Mouse (Mus musculus) MEL (cell line): ENCODE data around the gene Tradd. TPM values are rescaled to one million over a fixed set of nuclear protein-coding genes. Genes with fewer than 3 reads are reported as not detected.

Experiments
- DNase-seq: peaks from one replicate; pipeline ENCODE4 v3.0.0; 2011; ENCODE audit warnings: low read depth, low spot score
- H3K27ac ChIP-seq: 2 replicates; pipeline ENCODE4 v1.5.1; 2012; ENCODE audit warnings: low read depth, mild to moderate bottlenecking, control low read depth, low read length, moderate library complexity; ENCODE audit not compliant: control insufficient read depth
- H3K27me3 ChIP-seq, 2 experiments: fragments of 150-350 bp in 1 of 2; sonication (generic) in 1 of 2; 2 replicates each; pipeline ENCODE4 v1.6.1; 2012; ENCODE audit warnings: low read length in 2 of 2, mild to moderate bottlenecking in 2 of 2, improper control_type of control experiment in 1 of 2, moderate library complexity in 1 of 2; ENCODE audit not compliant: insufficient read depth in 2 of 2, control insufficient read depth in 1 of 2
- H3K36me3 ChIP-seq, 2 experiments: 2 replicates each; pipeline ENCODE4 v1.6.1; 2012 to 2014; ENCODE audit warnings: low read length in 2 of 2, improper control_type of control experiment in 1 of 2, inconsistent platforms in 1 of 2, mild to moderate bottlenecking in 1 of 2; ENCODE audit not compliant: insufficient read depth in 2 of 2, control insufficient read depth in 1 of 2
- H3K4me1 ChIP-seq, 2 experiments: fragments of 150-350 bp in 1 of 2; sonication (generic) in 1 of 2; 2 replicates each; pipeline ENCODE4 v1.6.1; 2012; ENCODE audit warnings: low read length in 2 of 2, improper control_type of control experiment in 1 of 2, mild to moderate bottlenecking in 1 of 2; ENCODE audit not compliant: insufficient read depth in 2 of 2, control insufficient read depth in 1 of 2
- H3K4me3 ChIP-seq, 2 experiments: fragments of 150-350 bp in 1 of 2; sonication (generic) in 1 of 2; 2 replicates each; pipeline ENCODE4 v1.5.1; 2012; ENCODE audit warnings: low read depth in 2 of 2, low read length in 2 of 2, mild to moderate bottlenecking in 2 of 2, moderate library complexity in 2 of 2, control low read depth in 1 of 2, improper control_type of control experiment in 1 of 2; ENCODE audit not compliant: control insufficient read depth in 1 of 2, insufficient read depth in 1 of 2
- H3K79me2 ChIP-seq: 2 replicates; pipeline ENCODE4 v1.6.1; 2012; ENCODE audit warnings: mild to moderate bottlenecking, low read length, moderate library complexity; ENCODE audit not compliant: control insufficient read depth, poor library complexity, insufficient read depth
- H3K9ac ChIP-seq: 2 replicates; pipeline ENCODE4 v1.6.1; 2012; ENCODE audit warnings: low read depth, mild to moderate bottlenecking, control low read depth, low read length, moderate library complexity; ENCODE audit not compliant: control insufficient read depth, poor library complexity, severe bottlenecking
- H3K9me3 ChIP-seq: fragments of 150-350 bp; sonication (generic); replicated peaks from 2 replicates; pipeline ENCODE4 v1.6.1; 2012; ENCODE audit warnings: mild to moderate bottlenecking, low read length, improper control_type of control experiment, moderate library complexity; ENCODE audit not compliant: insufficient read depth
- CHD1 ChIP-seq: IDR thresholded peaks from 2 replicates; pipeline ENCODE4 v1.6.1; 2012; ENCODE audit warnings: low read depth, mild to moderate bottlenecking, inconsistent platforms, low read length, improper control_type of control experiment
- CHD2 ChIP-seq: IDR thresholded peaks from 2 replicates; pipeline ENCODE4 v1.6.1; 2011; ENCODE audit warnings: low read length, improper control_type of control experiment
- CTCF ChIP-seq, 3 experiments: IDR thresholded peaks in 2 of 3; conservative IDR thresholded peaks in 1 of 3; 2 replicates each; pipeline ENCODE4 v1.5.1; 2011 to 2012; ENCODE audit warnings: low read length in 3 of 3, low read depth in 2 of 3, mild to moderate bottlenecking in 2 of 3, improper control_type of control experiment in 1 of 3, inconsistent platforms in 1 of 3, mixed read lengths in 1 of 3, moderate library complexity in 1 of 3; ENCODE audit not compliant: control insufficient read depth in 1 of 3, insufficient read depth in 1 of 3, poor library complexity in 1 of 3, severe bottlenecking in 1 of 3
- GABPA ChIP-seq: IDR thresholded peaks from 2 replicates; pipeline ENCODE4 v1.6.1; 2012; ENCODE audit warnings: low read depth, mild to moderate bottlenecking, inconsistent platforms, low read length, improper control_type of control experiment, moderate library complexity
- JUND ChIP-seq: IDR thresholded peaks from 2 replicates; pipeline ENCODE4 v1.6.1; 2011; ENCODE audit warnings: low read depth, mild to moderate bottlenecking, improper control_type of control experiment, low read length
- KAT2A ChIP-seq: conservative IDR thresholded peaks from 2 replicates; pipeline ENCODE4 v1.6.1; 2012; ENCODE audit warnings: low read depth, low read length, improper control_type of control experiment, inconsistent platforms
- MAFK ChIP-seq: IDR thresholded peaks from 2 replicates; pipeline ENCODE4 v1.6.1; 2011; ENCODE audit warnings: low read depth, mild to moderate bottlenecking, low read length, improper control_type of control experiment, borderline replicate concordance
- MAZ ChIP-seq: IDR thresholded peaks from 2 replicates; pipeline ENCODE4 v1.6.1; 2012; ENCODE audit warnings: low read depth, mild to moderate bottlenecking, inconsistent platforms, low read length, improper control_type of control experiment
- MEF2A ChIP-seq: IDR thresholded peaks from 2 replicates; pipeline ENCODE4 v1.6.1; 2014; ENCODE audit warnings: low read depth, mild to moderate bottlenecking, inconsistent platforms, low read length, improper control_type of control experiment; ENCODE audit not compliant: poor library complexity, insufficient replicate concordance, severe bottlenecking; ENCODE audit errors: extremely low read depth
- MYC ChIP-seq: IDR thresholded peaks from 2 replicates; pipeline ENCODE4 v1.6.1; 2011; ENCODE audit warnings: low read depth, mild to moderate bottlenecking, low read length, improper control_type of control experiment, moderate library complexity
- NELFE ChIP-seq: IDR thresholded peaks from 2 replicates; pipeline ENCODE4 v1.6.1; 2011; ENCODE audit warnings: low read depth, low read length, improper control_type of control experiment
- POLR2A ChIP-seq, 2 experiments: IDR thresholded peaks; 2 replicates each; pipeline ENCODE4 v1.6.1; 2011 to 2012; ENCODE audit warnings: low read length in 2 of 2, mild to moderate bottlenecking in 2 of 2, control low read depth in 1 of 2, improper control_type of control experiment in 1 of 2, low read depth in 1 of 2, moderate library complexity in 1 of 2; ENCODE audit not compliant: control insufficient read depth in 1 of 2, insufficient read depth in 1 of 2, poor library complexity in 1 of 2
- POLR2AphosphoS5 ChIP-seq: IDR thresholded peaks from 2 replicates; pipeline ENCODE4 v1.6.1; 2012; ENCODE audit warnings: low read depth, borderline replicate concordance, mild to moderate bottlenecking, inconsistent platforms, low read length, moderate library complexity, mixed read lengths
- RAD21 ChIP-seq: IDR thresholded peaks from 2 replicates; pipeline ENCODE4 v1.6.1; 2011; ENCODE audit warnings: mild to moderate bottlenecking, low read depth, low read length, improper control_type of control experiment
- SIN3A ChIP-seq: IDR thresholded peaks from 2 replicates; pipeline ENCODE4 v1.6.1; 2012; ENCODE audit warnings: low read length, improper control_type of control experiment, inconsistent platforms
- SMC3 ChIP-seq: IDR thresholded peaks from 2 replicates; pipeline ENCODE4 v1.6.1; 2011; ENCODE audit warnings: low read depth, low read length, improper control_type of control experiment
- TAL1 ChIP-seq: IDR thresholded peaks from 2 replicates; pipeline ENCODE4 v1.6.1; 2012; ENCODE audit warnings: mild to moderate bottlenecking, inconsistent platforms, low read length, moderate library complexity, mixed read lengths
- TBP ChIP-seq: IDR thresholded peaks from 2 replicates; pipeline ENCODE4 v1.8.0; 2011; ENCODE audit warnings: low read depth, low read length, improper control_type of control experiment
- TCF12 ChIP-seq: IDR thresholded peaks from 2 replicates; pipeline ENCODE4 v1.6.1; 2014; ENCODE audit warnings: low read depth, mild to moderate bottlenecking, inconsistent platforms, low read length, improper control_type of control experiment, moderate library complexity
- UBTF ChIP-seq: IDR thresholded peaks from 2 replicates; pipeline ENCODE4 v1.6.1; 2012; ENCODE audit warnings: low read depth, mild to moderate bottlenecking, inconsistent platforms, low read length, improper control_type of control experiment, moderate library complexity, borderline replicate concordance; ENCODE audit not compliant: insufficient read depth
- polyA plus RNA-seq, 2 experiments: library from polyadenylated mRNA; stranded (reverse) in 1 of 2; unstranded in 1 of 2; fragments of >175 nt in 1 of 2; fragments of >200 nt in 1 of 2; gene quantifications; 2 replicates each; pipeline versions ENCODE4 v1.2.1 to v1.2.4; 2012; ENCODE audit warnings: low replicate concordance in 2 of 2, low read depth in 1 of 2; ENCODE audit not compliant: insufficient read length in 2 of 2, insufficient read depth in 1 of 2, missing spikeins in 1 of 2
- total RNA-seq: library from RNA; depleted of rRNA; stranded (reverse); fragments of 300-350 nt; gene quantifications from 2 replicates; pipeline ENCODE4 v1.2.3, GENCODE M21; 2012

Gene Tradd
- total and polyA plus RNA-seq, 3 experiments = 31.0 to 33.5 TPM; not detected in 1

GRCm38 (mm10) chr8:105276292-105277120 is 12.1 kb upstream of the Tradd start:
- peaks cover 8 to 16% of the 10 kb centered on the region in 2 experiments for H3K4me1 ChIP-seq
- no peak overlapping the region for H3K4me3 ChIP-seq
- no peaks in the 10 kb centered on the region for H3K9me3 ChIP-seq
- no peak overlapping the region for H3K9ac ChIP-seq
- no peaks in the 10 kb centered on the region for H3K27me3 ChIP-seq
- H3K79me2 ChIP-seq = no peaks in the 10 kb centered on the region
- no peak for DNase-seq
- peaks cover 0 to 7% of the 10 kb centered on the region in 2 experiments; a peak in 2 of 4 replicates for H3K36me3 ChIP-seq
- TF ChIP-seq TCF12 (no peak), MEF2A (no peak), MAZ (no peak), SMC3 (no peak), CHD1 (no peak), CTCF (IDR thresholded peaks at IDR 0.05 in 2 of 3, conservative IDR thresholded peaks at IDR 0.05 in 1 of 3; ENCODE audit: control insufficient read depth in 1 of 3, insufficient read depth in 1 of 3, low read depth in 2 of 3, low read length in 3 of 3, poor library complexity in 1 of 3, severe bottlenecking in 1 of 3) (no peak)
- TF ChIP-seq, all 39 proteins: peak for 0
- H3K27ac ChIP-seq = no peak overlapping the region

- Histone ChIP-seq H3K27ac (no peak within 1 kb of the TSS), H3K9me3 (no peaks in the 10 kb centered on the region), H3K79me2 (no peaks in the 10 kb centered on the region), H3K9ac (no peak within 1 kb of the TSS), H3K27me3 (no peaks in the 10 kb centered on the region), H3K4me3 (no peak within 1 kb of the TSS), H3K36me3 (peaks cover 0 to 7% of the 10 kb centered on the region in 2 experiments; a peak in 2 of 4 replicates), H3K4me1 (peaks cover 8 to 16% of the 10 kb centered on the region in 2 experiments)
- no peak for TF ChIP-seq TAL1
- no peak for TF ChIP-seq UBTF
- TF ChIP-seq NELFE = no peak
- TF ChIP-seq POLR2AphosphoS5 = no peak
- no peak for TF ChIP-seq JUND
- TF ChIP-seq MAFK = no peak
- TF ChIP-seq TBP = no peak
- TF ChIP-seq SIN3A = no peak
- TF ChIP-seq GABPA = no peak
- no peak for TF ChIP-seq KAT2A
- TF ChIP-seq POLR2A (IDR thresholded peaks at IDR 0.05; ENCODE audit: control insufficient read depth in 1 of 2, insufficient read depth in 1 of 2, low read depth in 1 of 2, low read length in 2 of 2, poor library complexity in 1 of 2) = no peak
- no peak for TF ChIP-seq RAD21
- no peak for TF ChIP-seq MYC
- TF ChIP-seq MEF2A = no peak
- no peak for TF ChIP-seq CHD2
- DNase-seq = no peak
These were observed 11.4 kb upstream of the Tradd start, which contains the start of gene Nol3 for GRCm38 (mm10) chr8:105275840-105276239. Gene Nol3, plus strand, starts transcription at chr8:105276140.
